Mouse (Mus musculus): ENCODE measurements around the gene Prkch.

DNA sequence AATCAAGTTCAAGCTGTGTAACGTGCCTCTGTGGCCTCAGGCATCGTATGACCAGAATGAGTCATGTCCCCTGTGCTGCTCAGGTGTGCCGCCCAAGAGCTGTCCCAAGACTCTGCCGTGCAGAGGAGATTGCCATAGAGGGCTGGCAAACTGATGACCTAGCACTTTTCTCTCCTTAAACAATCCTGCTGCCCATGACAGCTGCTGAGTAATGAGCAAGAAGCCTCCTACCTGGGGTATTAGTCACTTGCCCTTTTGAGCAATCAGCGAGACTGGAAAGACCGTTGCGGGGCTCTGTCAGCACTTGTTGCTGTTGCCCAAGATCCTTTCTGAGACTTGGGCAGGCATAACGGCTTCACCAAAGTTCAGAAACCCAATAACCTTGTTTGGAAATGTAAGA lies 171.1 kb downstream of the Prkch start:
- TF ChIP-seq CTCF (IDR thresholded peaks at IDR 0.05; ENCODE audit: low read depth) = no peak
- TF ChIP-seq EP300 (IDR thresholded peaks at IDR 0.05; ENCODE audit: low read depth) = no peak
